Mouse (Mus musculus) ES-E14 (cell line): ENCODE data around the gene P2rx3. TPM values are rescaled to one million over a fixed set of nuclear protein-coding genes. Genes with fewer than 3 reads are reported as not detected.

Source experiments
- DNase-seq: peaks from one replicate; pipeline ENCODE4 v3.0.0-alpha.2; 2013; ENCODE audit warnings: low read depth, low spot score
- H3K27ac ChIP-seq: 2 replicates; pipeline ENCODE4 v1.5.1; 2012; ENCODE audit warnings: low read depth, mild to moderate bottlenecking, low read length, moderate library complexity, mixed read lengths; ENCODE audit not compliant: poor library complexity, insufficient read depth, severe bottlenecking
- H3K36me3 ChIP-seq: 2 replicates; pipeline ENCODE4 v1.6.1; 2012; ENCODE audit warnings: mild to moderate bottlenecking, low read length, moderate library complexity, mixed read lengths; ENCODE audit not compliant: control insufficient read depth, poor library complexity, insufficient read depth, severe bottlenecking
- H3K4me1 ChIP-seq, 2 experiments: fragments of 150-350 bp in 1 of 2; sonication (generic) in 1 of 2; 2 replicates each; pipeline ENCODE4 v1.6.1; 2012; ENCODE audit warnings: low read length in 2 of 2, mild to moderate bottlenecking in 1 of 2, mixed read lengths in 1 of 2; ENCODE audit not compliant: control insufficient read depth in 2 of 2, insufficient read depth in 2 of 2, poor library complexity in 1 of 2
- H3K4me3 ChIP-seq, 2 experiments: fragments of 150-350 bp in 1 of 2; sonication (generic) in 1 of 2; 2 replicates each; pipeline ENCODE4 v1.5.1; 2012; ENCODE audit warnings: low read length in 2 of 2, low read depth in 1 of 2, mild to moderate bottlenecking in 1 of 2, mixed read lengths in 1 of 2; ENCODE audit not compliant: insufficient read depth in 1 of 2, poor library complexity in 1 of 2, severe bottlenecking in 1 of 2
- H3K9ac ChIP-seq: 2 replicates; pipeline ENCODE4 v1.6.1; 2012; ENCODE audit warnings: low read depth, mild to moderate bottlenecking, low read length, mixed read lengths; ENCODE audit not compliant: poor library complexity, insufficient read depth, severe bottlenecking
- H3K9me3 ChIP-seq: fragments of 150-350 bp; sonication (generic); 2 replicates; pipeline ENCODE4 v1.6.1; 2012; ENCODE audit warnings: low read depth, mild to moderate bottlenecking, low read length; ENCODE audit not compliant: control insufficient read depth, insufficient read depth
- CHD2 ChIP-seq: IDR thresholded peaks from 2 replicates; pipeline ENCODE4 v1.6.1; 2014; ENCODE audit warnings: mild to moderate bottlenecking, low read depth, low read length, inconsistent platforms
- HCFC1 ChIP-seq: IDR thresholded peaks from 2 replicates; pipeline ENCODE4 v1.6.1; 2012; ENCODE audit warnings: low read length, inconsistent platforms, borderline replicate concordance; ENCODE audit not compliant: insufficient read depth
- MAFK ChIP-seq: IDR thresholded peaks from 2 replicates; pipeline ENCODE4 v1.6.1; 2014; ENCODE audit warnings: mild to moderate bottlenecking, low read depth, low read length, inconsistent platforms; ENCODE audit not compliant: insufficient read depth
- ZC3H11A ChIP-seq: IDR thresholded peaks from 2 replicates; pipeline ENCODE4 v1.6.1; 2012; ENCODE audit warnings: low read depth, mild to moderate bottlenecking, inconsistent platforms, low read length, borderline replicate concordance
- ZNF384 ChIP-seq: IDR thresholded peaks from 2 replicates; pipeline ENCODE4 v1.6.1; 2012; ENCODE audit warnings: low read depth, low read length, inconsistent platforms
- in situ Hi-C, 2 experiments: fragments of 600-800 bp; cut with MboI; formaldehyde crosslinking; loops; one replicate each; pipeline ENCODE4 v1.15.1; 2025; ENCODE audit warnings: low sequenced_read_pairs in 2 of 2, inconsistent platforms in 1 of 2; ENCODE audit not compliant: unreplicated experiment in 2 of 2
- total RNA-seq: library from RNA; depleted of rRNA; stranded (reverse); fragments of 300-350 nt; gene quantifications from 2 replicates; pipeline ENCODE4 v1.2.3, GENCODE M21; 2012

Gene P2rx3
- total RNA-seq, 1 experiment, result 4.6 TPM

DNA sequence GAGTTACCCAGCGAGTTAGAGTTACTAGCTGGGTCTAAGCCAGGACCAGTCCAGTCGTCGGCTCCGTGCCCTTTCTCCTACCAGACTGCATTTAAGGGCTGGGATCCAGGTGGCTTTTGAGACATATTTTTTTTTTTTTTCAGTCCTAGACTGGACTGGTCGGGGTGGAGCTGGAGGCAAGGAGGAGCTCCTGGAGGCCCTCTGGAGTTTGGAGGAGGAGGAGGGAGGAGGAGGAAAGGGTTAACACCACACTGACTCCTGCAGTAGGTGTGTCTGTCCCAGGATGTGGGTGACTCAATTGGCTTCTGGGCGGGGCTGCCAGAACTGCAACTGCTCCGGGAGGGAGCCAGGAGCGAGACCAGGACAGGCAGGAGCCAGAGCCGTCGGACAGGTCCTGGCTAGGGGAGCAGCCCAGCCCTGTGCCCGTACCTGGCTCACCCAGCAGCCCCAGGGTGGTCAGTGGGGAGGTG lies 23.4 kb upstream of the P2rx3 start:
- in situ Hi-C loops, result no loop called here
- TF ChIP-seq CHD2 (no peak), ZNF384 (no peak), MAFK (no peak), ZC3H11A (no peak), HCFC1 (no peak)
- Histone ChIP-seq H3K4me3 (peak overlapping the region; percentile 66 to 69), H3K27ac (no peak overlapping the region), H3K9ac (peak overlapping the region; percentile 55; the same call in 1 of the 2 replicates), H3K9me3 (no peaks in the 10 kb centered on the region), H3K4me1 (peaks cover 2 to 19% of the 10 kb centered on the region in 2 experiments; a peak in 2 of 4 replicates), H3K36me3 (peaks cover 22% of the 10 kb centered on the region; the same call in 1 of the 2 replicates)
- DNase-seq, result no peak

DNA sequence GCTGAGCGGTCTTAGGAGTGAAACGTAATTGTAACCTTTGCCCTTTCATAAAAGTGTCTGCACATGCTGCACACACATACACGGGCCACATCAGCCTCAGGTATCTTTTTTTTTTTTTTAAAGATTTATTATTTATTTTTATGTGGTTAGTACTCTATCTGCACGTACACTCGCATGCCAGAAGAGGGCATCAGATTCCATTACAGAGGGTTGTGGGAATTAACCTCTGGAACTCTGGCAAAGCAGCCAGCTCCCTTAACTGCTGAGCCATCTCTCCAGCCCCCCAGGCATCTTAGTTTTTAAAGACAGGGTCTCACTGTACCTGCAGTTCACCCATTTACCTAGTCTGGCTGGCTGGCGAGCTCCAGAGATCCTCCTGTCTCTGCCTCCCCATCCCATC lies 22.4 kb upstream of the P2rx3 start:
- Histone ChIP-seq H3K4me1 (peaks cover 2 to 16% of the 10 kb centered on the region in 2 experiments; a peak in 2 of 4 replicates), H3K27ac (no peak overlapping the region; the same call in 1 of the 2 replicates), H3K9me3 (no peaks in the 10 kb centered on the region), H3K9ac (0 out of 2 replicates have a peak overlapping the region, but pooled peaks have one; percentile 6), H3K4me3 (no peak overlapping the region), H3K36me3 (peaks cover 22% of the 10 kb centered on the region; the same call in 1 of the 2 replicates)
- in situ Hi-C loops, result no loop called here
- no peak for DNase-seq
- peak; percentile 41; the same call in 1 of the 2 replicates for TF ChIP-seq ZNF384
- TF ChIP-seq HCFC1, result no peak
- no peak for TF ChIP-seq MAFK
- no peak for TF ChIP-seq ZC3H11A
- no peak for TF ChIP-seq CHD2

DNA sequence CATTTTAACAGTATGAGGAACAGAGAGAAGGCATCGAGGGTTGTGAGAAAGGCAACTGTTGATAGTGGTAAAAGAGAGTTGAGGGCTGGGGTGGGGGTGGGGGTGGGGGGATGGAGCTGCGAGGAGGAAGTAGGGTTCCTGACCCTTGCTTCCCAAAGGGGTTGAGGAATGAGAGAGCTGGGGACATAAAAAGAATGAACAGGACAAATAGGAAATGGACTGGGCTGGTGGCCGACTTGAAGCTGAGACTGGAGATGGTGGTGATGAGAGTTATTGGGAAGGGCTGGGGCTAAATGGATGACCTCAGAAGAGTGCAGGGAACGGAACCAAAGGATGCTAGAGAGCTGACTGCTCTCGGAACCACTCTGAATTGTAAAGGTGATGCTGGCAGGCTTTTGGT lies 19.4 kb upstream of the P2rx3 start:
- TF ChIP-seq HCFC1 (no peak), ZNF384 (no peak), CHD2 (no peak), ZC3H11A (no peak), MAFK (no peak)
- H3K9me3 ChIP-seq, result no peaks in the 10 kb centered on the region
- no peak for DNase-seq
- H3K9ac ChIP-seq, result no peak overlapping the region
- no peak overlapping the region for H3K4me3 ChIP-seq
- H3K36me3 ChIP-seq, result peaks cover 23% of the 10 kb centered on the region; the same call in 1 of the 2 replicates
- in situ Hi-C loops, result no loop called here
- H3K4me1 ChIP-seq, result peaks cover 2 to 20% of the 10 kb centered on the region in 2 experiments; a peak in 2 of 4 replicates
- no peak overlapping the region for H3K27ac ChIP-seq

DNA sequence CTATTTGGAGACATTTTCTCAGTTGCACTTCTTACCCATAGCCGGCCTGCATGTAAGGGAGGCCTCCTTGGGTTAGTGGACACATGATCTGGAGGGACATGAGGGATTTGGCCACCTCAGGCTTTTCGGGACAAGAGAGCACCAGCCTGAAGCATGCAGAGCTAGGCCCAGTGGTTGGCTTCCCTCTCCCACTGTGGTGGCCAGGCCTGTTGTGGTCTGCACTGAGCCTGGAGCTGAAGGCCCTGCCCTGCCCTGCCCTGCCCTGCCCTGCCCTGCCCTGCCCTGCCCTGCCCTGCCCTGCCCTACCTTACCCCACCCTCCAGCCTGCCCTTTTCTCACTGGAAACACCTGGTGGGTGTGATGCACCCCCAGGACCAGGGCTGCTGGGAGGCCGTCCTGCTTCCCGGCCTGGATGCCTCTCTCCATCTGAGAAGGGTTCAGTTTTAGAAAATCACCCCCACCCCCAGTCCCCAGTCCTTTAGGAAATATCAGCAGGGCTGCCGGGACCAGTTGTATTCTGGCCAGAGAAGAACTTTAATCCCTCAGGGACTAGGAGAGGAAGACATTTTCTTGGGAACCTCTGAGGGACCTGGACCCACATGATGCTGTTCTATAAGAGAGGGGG lies 16.0 kb upstream of the P2rx3 start:
- no peaks in the 10 kb centered on the region for H3K9me3 ChIP-seq
- in situ Hi-C loops, result no loop called here
- no peak overlapping the region for H3K4me3 ChIP-seq
- no peak overlapping the region for H3K27ac ChIP-seq
- TF ChIP-seq CHD2 (no peak), ZC3H11A (no peak), ZNF384 (no peak), MAFK (no peak), HCFC1 (no peak)
- peaks cover 2 to 19% of the 10 kb centered on the region in 2 experiments; a peak in 3 of 4 replicates for H3K4me1 ChIP-seq
- DNase-seq, result no peak
- no peak overlapping the region for H3K9ac ChIP-seq
- H3K36me3 ChIP-seq, result peaks cover 20% of the 10 kb centered on the region; the same call in 1 of the 2 replicates
